ENCODE assay signal across 28 mouse cellular contexts in genomic region chr3:116141226-116141625, GRCm38 (mm10).
"Had no signal": no experiment of that assay in that cellular context is flagged by ENCODE, and none has a peak within 500 bp of the region (broad histone marks: within the 10 kb centered on the region; RNA-seq: fewer than 3 reads in every experiment).

No protein-coding gene starts in this region.

- H3K27me3 ChIP-seq: embryonic facial prominence, embryonic 12.5 days; embryonic facial prominence, embryonic 13.5 days; embryonic facial prominence, embryonic 15.5 days; forebrain, embryonic 12.5 days; forebrain, embryonic 13.5 days; forebrain, embryonic 15.5 days had no signal

- ATAC-seq: forebrain, embryonic 13.5 days; forebrain, embryonic 14.5 days; forebrain, embryonic 15.5 days; forebrain, embryonic 16.5 days; forebrain, postnatal 0 days had no signal

- H3K4me1 ChIP-seq: embryonic facial prominence, embryonic 10.5 days; embryonic facial prominence, embryonic 12.5 days; embryonic facial prominence, embryonic 13.5 days; embryonic facial prominence, embryonic 15.5 days; forebrain, embryonic 10.5 days; forebrain, embryonic 12.5 days; forebrain, embryonic 13.5 days; forebrain, embryonic 15.5 days had no signal

- H3K27ac ChIP-seq: embryonic facial prominence, embryonic 10.5 days; embryonic facial prominence, embryonic 12.5 days; embryonic facial prominence, embryonic 13.5 days; embryonic facial prominence, embryonic 15.5 days; forebrain, embryonic 10.5 days; forebrain, embryonic 12.5 days; forebrain, embryonic 13.5 days; forebrain, embryonic 15.5 days; gastrocnemius, adult 2 months; heart, adult 2 months had no signal

- H3K4me3 ChIP-seq: embryonic facial prominence, embryonic 10.5 days; embryonic facial prominence, embryonic 12.5 days; embryonic facial prominence, embryonic 13.5 days; embryonic facial prominence, embryonic 15.5 days; erythroblast, embryonic 14.5 days; forebrain, embryonic 10.5 days; forebrain, embryonic 12.5 days; forebrain, embryonic 13.5 days; forebrain, embryonic 15.5 days; gastrocnemius, adult 2 months; heart, adult 2 months had no signal

- H3K4me2 ChIP-seq: embryonic facial prominence, embryonic 12.5 days; embryonic facial prominence, embryonic 13.5 days; embryonic facial prominence, embryonic 15.5 days; forebrain, embryonic 12.5 days; forebrain, embryonic 13.5 days; forebrain, embryonic 15.5 days had no signal

- H3K9ac ChIP-seq: embryonic facial prominence, embryonic 12.5 days; embryonic facial prominence, embryonic 13.5 days; embryonic facial prominence, embryonic 15.5 days; forebrain, embryonic 12.5 days; forebrain, embryonic 13.5 days; forebrain, embryonic 15.5 days; forebrain, postnatal 0 days had no signal

- DNase-seq: cerebellum, adult 2 months; cerebellum, adult 8-10 months; cerebellum, adult 9-10 months; cerebellum, adult 9-11 months; cerebellum, postnatal 10 days; cerebellum, postnatal 14 days; cerebellum, postnatal 25 days; cerebellum, postnatal 36 days; embryo, embryonic 11 days; forebrain, postnatal 0 days; gastrocnemius, adult 2 months; gastrocnemius, postnatal 10 days; gastrocnemius, postnatal 14 days; gastrocnemius, postnatal 25 days; gastrocnemius, postnatal 36 days; heart, adult 18-20 months; heart, adult 2 months had no signal

- H3K36me3 ChIP-seq: embryonic facial prominence, embryonic 10.5 days; embryonic facial prominence, embryonic 12.5 days; embryonic facial prominence, embryonic 13.5 days; embryonic facial prominence, embryonic 15.5 days; forebrain, embryonic 10.5 days; forebrain, embryonic 12.5 days; forebrain, embryonic 15.5 days had no signal

- H3K9me3 ChIP-seq: embryonic facial prominence, embryonic 10.5 days; embryonic facial prominence, embryonic 12.5 days; embryonic facial prominence, embryonic 13.5 days; embryonic facial prominence, embryonic 15.5 days; forebrain, embryonic 10.5 days; forebrain, embryonic 12.5 days; forebrain, embryonic 13.5 days; forebrain, embryonic 15.5 days had no signal
